Mouse (Mus musculus) E14TG2a.4 (cell line): Measurements from ENCODE around the gene Olfr49.

Experiments
- H3K27me3 ChIP-seq: 2 replicates; pipeline ENCODE4 v1.6.1; 2014; ENCODE audit warnings: low read length, control low read depth; ENCODE audit not compliant: insufficient read depth
- H3K36me3 ChIP-seq: 2 replicates; pipeline ENCODE4 v1.6.1; 2014; ENCODE audit warnings: low read length, control low read depth; ENCODE audit not compliant: insufficient read depth
- H3K4me1 ChIP-seq: replicated peaks from 2 replicates; pipeline ENCODE4 v1.6.1; 2014; ENCODE audit warnings: low read depth, low read length, control low read depth
- H3K4me3 ChIP-seq: replicated peaks from 2 replicates; pipeline ENCODE4 v1.5.1; 2014; ENCODE audit warnings: mild to moderate bottlenecking, low read length
- H3K9me3 ChIP-seq: 2 replicates; pipeline ENCODE4 v1.6.1; 2014; ENCODE audit warnings: low read length, control low read depth
- CTCF ChIP-seq: conservative IDR thresholded peaks from 2 replicates; pipeline ENCODE4 v1.5.1; 2014; ENCODE audit warnings: low read length
- NANOG ChIP-seq: IDR thresholded peaks from 2 replicates; pipeline ENCODE4 v1.6.1; 2014; ENCODE audit warnings: borderline replicate concordance, low read length, mixed read lengths
- POU5F1 ChIP-seq: IDR thresholded peaks from 2 replicates; pipeline ENCODE4 v1.6.1; 2014; ENCODE audit warnings: low read length, borderline replicate concordance

Olfr49 gene

DNA sequence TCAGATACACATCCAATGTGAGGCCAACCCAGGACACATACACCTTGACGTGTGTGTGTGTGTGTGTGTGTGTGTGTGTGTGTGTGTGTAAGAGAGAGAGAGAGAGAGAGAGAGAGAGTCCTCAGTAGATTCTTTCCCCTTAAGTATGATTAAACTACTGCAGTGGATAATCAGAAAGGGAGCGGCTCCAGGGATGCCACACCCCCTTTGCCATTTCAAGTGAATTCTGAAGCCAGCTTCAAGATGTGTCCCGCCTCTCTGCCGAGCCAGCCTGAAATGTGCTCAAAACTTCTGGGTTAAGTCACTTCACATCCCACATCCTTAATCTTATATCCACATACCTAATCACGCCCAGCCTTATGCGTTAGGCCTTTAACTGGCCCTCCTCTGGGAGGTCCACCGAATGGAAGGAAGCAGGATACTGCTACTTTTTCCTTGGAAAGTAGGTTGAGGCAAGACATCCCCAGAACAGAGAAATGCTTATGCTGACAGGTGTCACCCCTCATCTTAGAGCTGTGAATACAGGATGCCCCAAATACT, 26.5 kb downstream of the Olfr49 start:
- peaks cover 34% of the 10 kb centered on the region for H3K4me1 ChIP-seq
- peak overlapping the region; percentile 88; the same call in 1 of the 2 replicates for H3K4me3 ChIP-seq
- no peaks in the 10 kb centered on the region for H3K27me3 ChIP-seq
- TF ChIP-seq POU5F1 (no peak), CTCF (no peak), NANOG (no peak)
- no peaks in the 10 kb centered on the region for H3K9me3 ChIP-seq
- H3K36me3 ChIP-seq, result peaks cover 22% of the 10 kb centered on the region

GRCm38 (mm10) chr14:54254670-54255202, 30.0 kb downstream of the Olfr49 start:
- H3K4me1 ChIP-seq, result peaks cover 46% of the 10 kb centered on the region
- peak overlapping the region; percentile 98 for H3K4me3 ChIP-seq
- H3K9me3 ChIP-seq, result no peaks in the 10 kb centered on the region
- TF ChIP-seq NANOG (no peak), CTCF (no peak), POU5F1 (no peak)
- no peaks in the 10 kb centered on the region for H3K27me3 ChIP-seq
- peaks cover 23% of the 10 kb centered on the region for H3K36me3 ChIP-seq

GRCm38 (mm10) chr14:54253741-54254291, 30.9 kb downstream of the Olfr49 start, which contains the start of the genes Dad1 and Abhd4:
Gene Dad1 (minus strand): TSS chr14:54254104.
Gene Abhd4 (plus strand): TSS chr14:54254188.
- no peaks in the 10 kb centered on the region for H3K9me3 ChIP-seq
- TF ChIP-seq NANOG, result no peak
- TF ChIP-seq CTCF, result no peak
- no peak for TF ChIP-seq POU5F1
- peaks cover 32% of the 10 kb centered on the region for H3K36me3 ChIP-seq
- H3K27me3 ChIP-seq, result no peaks in the 10 kb centered on the region
- peak within 1 kb of the TSS; percentile 98 for H3K4me3 ChIP-seq
- peaks cover 48% of the 10 kb centered on the region for H3K4me1 ChIP-seq

DNA sequence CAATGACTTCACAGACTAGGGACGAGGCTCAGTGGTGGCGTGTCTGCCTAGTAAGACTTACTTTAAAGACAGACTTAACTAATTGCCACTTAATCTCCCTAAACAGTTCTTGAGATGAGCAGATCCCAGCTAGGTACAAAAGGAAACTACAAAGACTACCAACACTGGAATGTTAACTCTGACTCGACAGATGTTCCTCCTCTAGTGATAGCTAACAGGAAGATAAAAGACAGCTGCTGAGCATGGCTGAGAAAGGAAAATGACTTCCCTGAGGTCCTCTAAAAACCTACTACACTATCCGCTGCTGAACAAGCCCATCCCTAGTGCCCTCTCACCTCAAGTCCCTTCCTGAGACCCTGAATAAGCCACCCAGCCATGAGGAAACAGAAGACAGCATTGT, 34.6 kb downstream of the Olfr49 start:
- TF ChIP-seq NANOG (no peak), POU5F1 (no peak), CTCF (no peak)
- H3K9me3 ChIP-seq, result no peaks in the 10 kb centered on the region
- H3K4me3 ChIP-seq, result no peak overlapping the region
- peaks cover 69% of the 10 kb centered on the region for H3K36me3 ChIP-seq
- H3K4me1 ChIP-seq, result peaks cover 53% of the 10 kb centered on the region
- H3K27me3 ChIP-seq, result no peaks in the 10 kb centered on the region

GRCm38 (mm10) chr14:54249326-54249725, 35.4 kb downstream of the Olfr49 start:
- peaks cover 53% of the 10 kb centered on the region for H3K4me1 ChIP-seq
- no peak for TF ChIP-seq CTCF
- TF ChIP-seq NANOG, result no peak
- TF ChIP-seq POU5F1, result no peak
- H3K9me3 ChIP-seq, result no peaks in the 10 kb centered on the region
- no peaks in the 10 kb centered on the region for H3K27me3 ChIP-seq
- no peak overlapping the region for H3K4me3 ChIP-seq
- H3K36me3 ChIP-seq, result peaks cover 77% of the 10 kb centered on the region

DNA sequence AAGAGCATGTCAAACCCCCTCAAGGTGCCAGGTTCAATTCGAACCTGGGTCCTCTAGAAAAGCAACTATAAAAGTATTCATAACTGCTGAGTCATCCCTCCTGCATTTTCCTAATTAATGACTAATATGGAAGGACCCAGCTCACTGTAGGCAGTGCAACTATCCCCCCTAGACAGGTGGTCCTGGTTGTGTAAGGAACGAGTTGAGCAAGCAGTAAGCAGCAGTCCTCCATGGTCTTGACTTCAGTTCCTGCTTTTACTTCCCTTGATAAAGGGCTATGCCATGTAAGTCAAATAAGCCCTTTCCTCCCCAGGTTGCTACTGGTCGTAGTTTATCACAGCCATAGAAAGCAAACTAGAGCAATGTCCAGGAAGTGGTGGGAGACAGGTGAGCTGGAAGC, 38.5 kb downstream of the Olfr49 start:
- TF ChIP-seq POU5F1, result no peak
- no peak for TF ChIP-seq CTCF
- TF ChIP-seq NANOG, result no peak
- Histone ChIP-seq H3K4me3 (no peak overlapping the region), H3K4me1 (peaks cover 44% of the 10 kb centered on the region), H3K9me3 (peaks cover 5% of the 10 kb centered on the region; the same call in 1 of the 2 replicates), H3K27me3 (no peaks in the 10 kb centered on the region), H3K36me3 (peaks cover 97% of the 10 kb centered on the region)

- Histone ChIP-seq H3K27me3 (no peaks in the 10 kb centered on the region), H3K9me3 (peaks cover 5% of the 10 kb centered on the region; the same call in 1 of the 2 replicates), H3K36me3 (peaks cover 95% of the 10 kb centered on the region), H3K4me3 (no peak overlapping the region), H3K4me1 (peaks cover 37% of the 10 kb centered on the region)
- TF ChIP-seq POU5F1 (no peak), CTCF (no peak), NANOG (no peak)
These were observed 40.6 kb downstream of the Olfr49 start for GRCm38 (mm10) chr14:54244183-54244582.

GRCm38 (mm10) chr14:54240542-54240941, 44.2 kb downstream of the Olfr49 start:
- peaks cover 45% of the 10 kb centered on the region for H3K4me1 ChIP-seq
- no peak overlapping the region for H3K4me3 ChIP-seq
- H3K9me3 ChIP-seq, result peaks cover 5% of the 10 kb centered on the region; the same call in 1 of the 2 replicates
- no peak for TF ChIP-seq CTCF
- H3K27me3 ChIP-seq, result no peaks in the 10 kb centered on the region
- H3K36me3 ChIP-seq, result peaks cover 85% of the 10 kb centered on the region
